ENCODE assay signal across 27 mouse cellular contexts in genomic region chr5:150098754-150099153, GRCm38 (mm10).
"Had no signal": no experiment of that assay in that cellular context is flagged by ENCODE, and none has a peak within 500 bp of the region (broad histone marks: within the 10 kb centered on the region; RNA-seq: fewer than 3 reads in every experiment).

No protein-coding gene starts in this region.

- H3K36me3 ChIP-seq: limb, embryonic 10.5 days; limb, embryonic 12.5 days; limb, embryonic 13.5 days; limb, embryonic 15.5 days; liver, embryonic 12.5 days; liver, embryonic 13.5 days; liver, embryonic 15.5 days; lung, embryonic 15.5 days; midbrain, embryonic 12.5 days; midbrain, embryonic 13.5 days; midbrain, embryonic 15.5 days; neural tube, embryonic 12.5 days had no signal

- DNase-seq: left cerebral cortex, postnatal 4 days; liver; liver, embryonic 13.5 days; liver, postnatal 0 days; lung, adult 18-20 months; lung, adult 2 months; lung, embryonic 14.5 days; lung, postnatal 10 days; lung, postnatal 14 days; lung, postnatal 36 days; lung, postnatal 4 days; midbrain, embryonic 14.5 days had no signal

- H3K9me3 ChIP-seq: limb, embryonic 10.5 days; limb, embryonic 12.5 days; limb, embryonic 13.5 days; limb, embryonic 15.5 days; liver, embryonic 12.5 days; liver, embryonic 13.5 days; liver, embryonic 15.5 days; lung, embryonic 15.5 days; megakaryocyte, embryonic 14.5 days; midbrain, embryonic 12.5 days; midbrain, embryonic 13.5 days; midbrain, embryonic 15.5 days; neural tube, embryonic 12.5 days had no signal

- H3K4me3 ChIP-seq: limb, embryonic 10.5 days; limb, embryonic 12.5 days; limb, embryonic 13.5 days; limb, embryonic 15.5 days; liver, embryonic 12.5 days; liver, embryonic 13.5 days; liver, embryonic 15.5 days; lung, embryonic 15.5 days; megakaryocyte, embryonic 14.5 days; midbrain, embryonic 12.5 days; midbrain, embryonic 13.5 days; midbrain, embryonic 15.5 days; myocyte; neural tube, embryonic 12.5 days had no signal

- H3K27ac ChIP-seq: limb, embryonic 10.5 days; limb, embryonic 12.5 days; limb, embryonic 13.5 days; limb, embryonic 15.5 days; liver, embryonic 12.5 days; liver, embryonic 13.5 days; liver, embryonic 14.5 days; liver, embryonic 15.5 days; lung, embryonic 15.5 days; macrophage; midbrain, embryonic 12.5 days; midbrain, embryonic 13.5 days; midbrain, embryonic 15.5 days; neural tube, embryonic 12.5 days had no signal

- H3K4me1 ChIP-seq: limb, embryonic 10.5 days; limb, embryonic 12.5 days; limb, embryonic 13.5 days; limb, embryonic 15.5 days; liver, embryonic 12.5 days; liver, embryonic 13.5 days; liver, embryonic 15.5 days; lung, embryonic 15.5 days; midbrain, embryonic 12.5 days; midbrain, embryonic 13.5 days; midbrain, embryonic 15.5 days; neural tube, embryonic 12.5 days had no signal

- H3K27me3 ChIP-seq: limb, embryonic 12.5 days; limb, embryonic 13.5 days; limb, embryonic 15.5 days; liver, embryonic 12.5 days; liver, embryonic 13.5 days; liver, embryonic 15.5 days; lung, embryonic 15.5 days; midbrain, embryonic 12.5 days; midbrain, embryonic 13.5 days; midbrain, embryonic 15.5 days; neural tube, embryonic 12.5 days had no signal
